Mouse (Mus musculus): ENCODE data around the gene Spata33. TPM values are rescaled to one million over a fixed set of nuclear protein-coding genes. Genes with fewer than 3 reads are reported as not detected.

Spata33 gene
- polyA plus RNA-seq, 1 experiment from 2014 or later = 0.91 TPM

DNA sequence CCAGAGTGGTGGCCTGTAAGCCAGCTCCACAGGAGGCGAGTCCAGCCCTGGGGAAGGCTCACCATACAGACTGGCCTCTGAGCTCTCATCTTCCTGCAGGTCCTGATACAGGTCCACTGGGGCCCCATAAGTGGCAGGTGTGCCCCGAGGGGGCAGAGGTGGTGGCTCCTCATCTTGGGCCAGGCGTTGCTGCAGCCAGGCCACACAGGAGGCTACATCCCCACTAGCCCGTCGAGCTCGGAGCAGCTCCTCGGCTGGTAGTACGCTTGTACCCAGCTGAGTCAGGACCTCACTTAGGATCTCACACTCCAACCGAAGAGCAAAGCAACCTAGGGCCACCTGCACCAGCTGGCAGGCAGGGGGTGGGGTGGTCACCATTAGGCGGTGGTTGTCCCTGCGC is 21.1 kb downstream of the Spata33 start:
- 79% methylated on average over 11 of the region's 11 CpGs for WGBS
- no peak overlapping the region for H3K4me2 ChIP-seq (replicated peaks; ENCODE audit: low read depth)

DNA sequence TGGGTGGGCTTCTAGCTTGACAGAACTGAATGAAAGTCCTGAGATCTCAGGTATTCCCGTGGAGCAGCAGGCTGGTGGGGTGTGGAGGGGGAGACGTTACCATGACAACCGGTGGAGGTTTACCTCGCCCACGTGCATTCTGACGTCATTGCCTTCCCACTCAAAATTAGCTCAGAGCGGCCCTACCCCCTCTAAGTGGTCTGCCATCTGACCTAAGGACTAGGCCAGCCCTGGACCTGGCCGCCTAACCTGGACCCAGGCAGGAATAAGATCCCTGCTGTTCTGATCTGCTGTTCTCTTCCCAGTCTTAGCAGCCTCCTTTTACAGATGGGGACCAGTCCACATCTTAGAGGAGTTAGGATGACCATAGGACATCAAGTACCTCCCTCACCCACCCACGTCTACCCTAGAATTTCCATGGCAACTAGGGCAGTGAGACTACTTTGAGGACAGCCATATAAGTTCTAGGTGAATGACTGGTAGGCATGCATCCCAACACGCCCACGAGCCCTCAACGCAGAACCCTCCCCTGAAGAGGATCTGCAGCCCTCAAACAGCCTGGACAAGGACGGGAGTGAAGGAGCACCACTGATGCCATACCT is 22.4 kb downstream of the Spata33 start:
- Histone ChIP-seq H3K9ac (ENCODE audit: low read length) (peak overlapping the region; percentile 68), H3K4me3 (ENCODE audit: low read depth, low read length) (peak overlapping the region; percentile 68), H3K27ac (replicated peaks) (no peak overlapping the region), H3K4me1 (replicated peaks; ENCODE audit: control insufficient read depth, insufficient read depth) (peaks cover 6% of the 10 kb centered on the region), H3K36me3 (ENCODE audit: control insufficient read depth, insufficient read depth, low read length) (no peaks in the 10 kb centered on the region), H3K27me3 (ENCODE audit: control insufficient read depth, insufficient read depth, low read length) (no peaks in the 10 kb centered on the region), H3K4me2 (replicated peaks; ENCODE audit: low read depth) (peak overlapping the region; percentile 96), H3K9me3 (ENCODE audit: control insufficient read depth, low read length) (no peaks in the 10 kb centered on the region)
- no peak for DNase-seq (ENCODE audit: low spot score)
- ATAC-seq (ENCODE audit: low FRiP score, low TSS enrichment) = no peak
- WGBS = 26% methylated on average over 13 of the region's 13 CpGs
- TF ChIP-seq EP300 (optimal IDR thresholded peaks at IDR 0.05) (no peak), CTCF (IDR thresholded peaks at IDR 0.05; ENCODE audit: low read depth) (no peak)

More for the DNA sequence above, 21.1 kb downstream of the Spata33 start:
- Histone ChIP-seq H3K9ac (ENCODE audit: low read length) (no peak overlapping the region), H3K4me3 (ENCODE audit: low read depth, low read length) (no peak overlapping the region), H3K27ac (replicated peaks) (no peak overlapping the region), H3K27me3 (ENCODE audit: control insufficient read depth, insufficient read depth, low read length) (no peaks in the 10 kb centered on the region), H3K36me3 (ENCODE audit: control insufficient read depth, insufficient read depth, low read length) (no peaks in the 10 kb centered on the region), H3K4me1 (replicated peaks; ENCODE audit: control insufficient read depth, insufficient read depth) (peaks cover 6% of the 10 kb centered on the region), H3K9me3 (ENCODE audit: control insufficient read depth, low read length) (no peaks in the 10 kb centered on the region)
- TF ChIP-seq CTCF (IDR thresholded peaks at IDR 0.05; ENCODE audit: low read depth) = no peak
- TF ChIP-seq EP300 (optimal IDR thresholded peaks at IDR 0.05) = no peak
- ATAC-seq (ENCODE audit: low FRiP score, low TSS enrichment) = no peak
- DNase-seq (ENCODE audit: low spot score) = no peak

DNA sequence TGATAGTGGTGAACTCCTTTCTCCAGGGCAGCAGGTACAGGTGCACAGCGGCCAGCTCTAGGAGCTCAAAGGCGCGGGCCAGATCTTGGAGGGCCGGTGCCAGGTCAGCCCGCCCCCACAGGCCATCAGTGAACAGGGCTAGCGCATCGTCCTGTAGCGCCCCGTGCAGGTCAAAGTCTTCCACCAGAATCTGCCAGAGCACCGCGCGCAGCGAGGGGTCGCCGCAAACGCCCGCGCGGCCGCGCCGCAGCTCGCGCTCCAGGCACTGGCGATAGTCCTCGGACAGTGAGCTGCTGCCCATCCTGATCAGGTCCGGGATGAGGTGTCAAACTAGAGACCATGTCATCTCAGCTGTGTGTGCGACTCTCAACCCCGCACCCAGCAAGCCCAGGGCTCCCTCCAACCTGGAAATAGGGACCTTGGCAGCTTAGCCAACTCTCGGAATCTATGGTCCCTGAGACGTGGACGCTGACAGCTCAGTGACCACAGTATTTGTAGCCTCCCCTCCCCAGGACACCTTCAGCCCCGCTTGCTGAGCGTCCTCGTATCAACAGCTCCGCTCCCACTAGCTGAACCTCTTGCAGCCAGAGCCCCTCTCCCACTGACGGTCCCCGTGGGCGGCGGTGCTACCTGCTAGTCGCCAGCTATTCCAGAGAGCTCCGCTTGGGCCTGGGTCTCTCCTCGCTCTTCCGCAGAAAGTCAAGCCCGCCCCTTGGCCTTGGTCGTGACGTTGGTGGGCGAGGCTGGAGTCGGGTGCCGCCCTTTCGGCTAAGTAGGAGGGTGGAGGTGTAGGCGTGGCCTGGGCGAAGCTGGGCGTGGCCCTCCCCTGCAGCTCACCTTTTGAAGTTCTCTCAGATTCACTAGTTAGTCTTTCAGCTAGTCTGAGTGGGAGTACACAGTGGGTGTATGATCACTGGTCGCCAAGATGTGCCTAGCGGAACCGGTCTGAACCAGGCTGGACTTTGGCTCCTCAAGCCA is 23.2 kb downstream of the Spata33 start, which contains the start of gene Spata2l:
Spata2l (minus strand) TSS at position 714 of the 978 bp plus-strand sequence.
- WGBS = 1% methylated on average over 56 of the region's 57 CpGs
- TF ChIP-seq CTCF (IDR thresholded peaks at IDR 0.05; ENCODE audit: low read depth) (peak; percentile 59), EP300 (optimal IDR thresholded peaks at IDR 0.05) (no peak)
- peak within 1 kb of the TSS; percentile 68 for H3K4me3 ChIP-seq (ENCODE audit: low read depth, low read length)
- DNase-seq (ENCODE audit: low spot score) (peak; percentile 92), ATAC-seq (ENCODE audit: low FRiP score, low TSS enrichment) (peak; percentile 89)
- no peaks in the 10 kb centered on the region for H3K9me3 ChIP-seq (ENCODE audit: control insufficient read depth, low read length)
- peak within 1 kb of the TSS; percentile 96 for H3K4me2 ChIP-seq (replicated peaks; ENCODE audit: low read depth)
- no peaks in the 10 kb centered on the region for H3K27me3 ChIP-seq (ENCODE audit: control insufficient read depth, insufficient read depth, low read length)
- 0 out of 2 replicates have a peak within 1 kb of the TSS, but pooled peaks have one; percentile 8 for H3K27ac ChIP-seq (replicated peaks)
- H3K9ac ChIP-seq (ENCODE audit: low read length) = peak within 1 kb of the TSS; percentile 68
- H3K36me3 ChIP-seq (ENCODE audit: control insufficient read depth, insufficient read depth, low read length) = no peaks in the 10 kb centered on the region
- H3K4me1 ChIP-seq (replicated peaks; ENCODE audit: control insufficient read depth, insufficient read depth) = peaks cover 6% of the 10 kb centered on the region

DNA sequence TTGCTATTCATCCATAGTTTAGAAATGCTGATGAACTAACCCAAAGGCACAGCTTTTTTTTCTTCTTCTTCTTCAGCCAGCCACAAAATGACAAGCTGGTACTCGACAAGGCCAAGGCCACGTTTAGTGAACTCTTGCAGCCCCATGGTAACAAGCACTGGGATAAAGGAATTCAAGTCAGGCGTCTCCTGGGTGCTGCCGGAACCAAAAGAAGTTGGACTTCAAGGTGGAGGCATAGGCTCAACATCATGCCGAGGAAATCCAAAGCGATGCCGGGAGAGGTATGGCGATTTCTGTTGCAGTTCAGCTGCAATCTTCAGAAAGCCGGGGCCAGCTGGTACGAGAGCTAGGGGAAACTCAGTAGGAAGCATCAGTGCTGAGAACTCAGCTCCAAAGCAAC is 26.8 kb downstream of the Spata33 start:
- H3K36me3 ChIP-seq (ENCODE audit: control insufficient read depth, insufficient read depth, low read length) = peaks cover 7% of the 10 kb centered on the region
- peaks cover 6% of the 10 kb centered on the region for H3K4me1 ChIP-seq (replicated peaks; ENCODE audit: control insufficient read depth, insufficient read depth)
- no peak overlapping the region for H3K27ac ChIP-seq (replicated peaks)
- no peak overlapping the region for H3K4me2 ChIP-seq (replicated peaks; ENCODE audit: low read depth)
- no peak overlapping the region for H3K4me3 ChIP-seq (ENCODE audit: low read depth, low read length)
- 87% methylated on average over 10 of the region's 10 CpGs for WGBS
- no peak for TF ChIP-seq CTCF (IDR thresholded peaks at IDR 0.05; ENCODE audit: low read depth)
- no peak for TF ChIP-seq EP300 (optimal IDR thresholded peaks at IDR 0.05)
- no peaks in the 10 kb centered on the region for H3K27me3 ChIP-seq (ENCODE audit: control insufficient read depth, insufficient read depth, low read length)
- H3K9ac ChIP-seq (ENCODE audit: low read length) = no peak overlapping the region
- DNase-seq (ENCODE audit: low spot score) (no peak), ATAC-seq (ENCODE audit: low FRiP score, low TSS enrichment) (no peak)
- no peaks in the 10 kb centered on the region for H3K9me3 ChIP-seq (ENCODE audit: control insufficient read depth, low read length)

DNA sequence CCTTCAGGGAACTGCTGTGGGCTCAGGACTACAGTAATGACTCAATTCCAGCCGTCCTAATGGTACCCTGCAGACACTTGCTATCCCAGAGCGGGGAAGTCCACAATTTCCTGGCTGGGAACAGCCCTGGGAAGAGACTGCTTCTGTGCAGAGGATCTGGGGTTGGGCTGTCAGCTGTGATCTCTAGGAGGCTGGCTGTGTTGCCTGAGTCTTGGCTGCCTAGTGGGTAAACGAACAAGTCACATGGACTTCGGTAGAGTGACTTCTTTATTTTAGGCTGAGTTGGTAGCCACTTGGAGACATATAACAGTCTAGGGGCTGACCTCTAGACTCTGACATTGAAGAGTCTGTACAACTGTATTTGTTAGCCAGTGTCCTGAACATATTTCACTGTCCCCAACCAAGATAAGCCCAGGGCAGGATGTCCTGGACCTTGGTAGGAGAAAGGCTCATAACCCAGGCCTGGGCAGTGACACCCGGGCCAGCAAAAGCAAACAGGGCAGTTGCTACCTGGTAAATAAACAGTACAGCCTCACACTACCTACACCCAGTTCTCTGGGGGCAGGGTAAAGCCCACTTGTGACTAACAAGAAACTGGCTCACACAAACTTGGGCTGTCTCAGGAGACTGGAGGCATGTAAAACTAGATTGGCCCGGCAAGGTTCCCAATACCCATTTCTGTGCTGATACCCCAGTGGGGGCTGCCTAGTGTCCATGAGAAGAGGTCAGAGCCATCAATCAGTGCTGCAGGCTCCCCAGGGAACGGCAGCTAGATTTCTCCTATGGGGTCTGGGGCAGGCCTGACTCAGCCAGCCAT is 29.7 kb downstream of the Spata33 start:
- WGBS = 74% methylated on average over 7 of the region's 7 CpGs

More for the DNA sequence above, 29.7 kb downstream of the Spata33 start:
- Histone ChIP-seq H3K27ac (replicated peaks) (no peak overlapping the region), H3K4me1 (replicated peaks; ENCODE audit: control insufficient read depth, insufficient read depth) (no peaks in the 10 kb centered on the region), H3K9me3 (ENCODE audit: control insufficient read depth, low read length) (no peaks in the 10 kb centered on the region), H3K36me3 (ENCODE audit: control insufficient read depth, insufficient read depth, low read length) (peaks cover 19% of the 10 kb centered on the region), H3K4me3 (ENCODE audit: low read depth, low read length) (no peak overlapping the region), H3K4me2 (replicated peaks; ENCODE audit: low read depth) (no peak overlapping the region), H3K9ac (ENCODE audit: low read length) (no peak overlapping the region), H3K27me3 (ENCODE audit: control insufficient read depth, insufficient read depth, low read length) (no peaks in the 10 kb centered on the region)
- ATAC-seq (ENCODE audit: low FRiP score, low TSS enrichment) (no peak), DNase-seq (ENCODE audit: low spot score) (no peak)
- TF ChIP-seq CTCF (IDR thresholded peaks at IDR 0.05; ENCODE audit: low read depth) (no peak), EP300 (optimal IDR thresholded peaks at IDR 0.05) (no peak)
